Mouse (Mus musculus) megakaryocyte, embryonic 14.5 days (primary cell): ENCODE results near the gene Sqor.

Source experiments
- FLI1 ChIP-seq: IDR thresholded peaks from 2 replicates; pipeline ENCODE4 v1.6.1; 2012; ENCODE audit warnings: low read length, inconsistent platforms, mixed read lengths
- GATA1 ChIP-seq: IDR thresholded peaks from 3 replicates; pipeline ENCODE4 v1.6.1; 2012; ENCODE audit warnings: mixed read lengths, low read length, inconsistent platforms, borderline replicate concordance

GRCm38 (mm10) chr2:122804392-122804791, 39.4 kb downstream of the Sqor start:
- no peak for TF ChIP-seq GATA1
- no peak for TF ChIP-seq FLI1
